Mouse (Mus musculus): ENCODE measurements at regions not wholly inside any gene's neighbourhood (a gene's known extent, or its start where the extent isn't known, plus 50 kb on each side); places are given as distances from the start of the nearest gene placed in this dataset.
"Not testable (repeated sequence)": the region's sequence is repeated elsewhere in the genome, so short reads cannot be mapped to it uniquely, and the experiment has no call there.

DNA sequence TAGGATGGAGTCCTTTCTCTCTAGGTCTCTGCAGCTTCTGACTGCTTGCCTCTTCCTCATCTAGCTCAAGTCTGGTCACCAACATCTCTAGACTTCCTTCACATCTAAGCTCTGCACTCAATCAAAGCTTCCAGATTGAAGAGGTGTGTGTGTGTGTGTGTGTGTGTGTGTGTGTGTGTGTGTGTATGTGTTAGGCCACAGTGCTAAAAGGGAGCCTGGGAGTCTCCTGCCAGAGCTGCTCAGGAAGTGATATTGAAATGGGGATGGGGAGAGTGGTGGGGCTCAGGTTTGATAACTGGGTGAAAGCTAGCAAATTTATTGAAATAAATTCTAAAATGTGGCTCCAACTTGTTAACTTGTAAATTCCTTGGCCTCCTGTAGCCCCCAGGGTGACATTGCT lies 73.3 kb downstream of the Gm31371 start:
- DNase-seq, result peak in 1 of 2 experiments; percentile 1

DNA sequence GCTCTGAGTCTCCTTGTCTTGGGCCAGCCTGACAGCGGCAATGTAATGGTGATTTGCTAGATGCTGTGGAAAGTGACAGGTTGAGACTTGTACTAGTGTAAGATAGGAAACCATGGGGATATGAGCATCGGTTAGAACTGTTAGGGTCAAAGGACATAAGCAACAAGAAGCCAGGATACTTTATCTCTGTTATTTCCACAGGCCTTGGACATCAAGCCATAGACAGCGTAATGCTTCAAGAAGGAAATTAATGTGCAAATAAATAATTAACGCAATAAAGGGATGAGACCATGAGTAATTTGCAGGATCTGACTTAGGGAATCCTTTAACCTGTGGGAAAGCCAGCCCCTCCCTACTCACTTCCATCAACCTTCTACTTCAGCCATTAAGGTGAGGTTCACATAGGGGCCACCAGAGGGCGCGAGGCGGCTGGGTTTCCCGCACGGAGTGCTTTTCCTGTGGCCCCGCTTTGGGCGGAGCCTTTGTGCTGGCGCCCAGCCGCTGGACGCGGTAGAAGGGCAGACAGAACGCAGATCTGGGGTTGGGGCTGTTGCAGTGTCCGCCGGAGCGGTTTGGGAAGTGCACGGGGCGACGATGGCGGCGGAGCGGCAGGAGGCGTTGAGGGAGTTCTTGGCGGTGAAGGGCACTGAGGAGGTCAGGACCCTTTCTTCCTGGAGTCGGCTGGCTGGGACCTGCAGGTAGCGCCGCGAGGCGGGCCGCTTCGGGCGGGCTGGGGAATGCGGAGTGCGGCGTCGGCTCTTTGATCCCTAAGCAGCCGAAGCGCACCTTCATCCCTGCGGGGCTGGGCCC lies 76.5 kb downstream of the Gm31371 start:
- peak; percentile 79 to 84 for DNase-seq

DNA sequence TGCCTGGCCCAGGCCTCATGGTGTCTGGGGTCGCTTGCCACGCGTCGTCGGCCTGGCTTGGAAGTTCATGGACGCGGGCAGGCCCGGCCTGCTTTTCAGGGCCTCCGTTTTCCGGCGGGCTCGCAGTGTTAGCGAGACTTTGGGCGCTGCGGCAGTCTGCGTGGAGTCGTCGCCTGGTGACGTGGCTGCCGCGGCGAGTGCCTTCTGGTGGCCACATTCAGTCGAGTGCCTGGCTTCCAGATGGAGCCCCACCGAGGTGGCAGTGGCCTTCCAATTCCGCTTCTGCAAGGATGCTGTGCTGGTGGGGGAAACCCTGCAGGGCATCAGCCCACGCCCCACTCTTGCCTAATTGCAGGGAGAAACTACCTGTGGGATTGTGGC lies 77.1 kb downstream of the Gm31371 start:
- not testable (repeated sequence) for DNase-seq

- DNase-seq, result peak; percentile 18 to 21
Measured at GRCm38 (mm10) chr8:20008106-20008505, 104.9 kb downstream of the Gm31371 start.

DNA sequence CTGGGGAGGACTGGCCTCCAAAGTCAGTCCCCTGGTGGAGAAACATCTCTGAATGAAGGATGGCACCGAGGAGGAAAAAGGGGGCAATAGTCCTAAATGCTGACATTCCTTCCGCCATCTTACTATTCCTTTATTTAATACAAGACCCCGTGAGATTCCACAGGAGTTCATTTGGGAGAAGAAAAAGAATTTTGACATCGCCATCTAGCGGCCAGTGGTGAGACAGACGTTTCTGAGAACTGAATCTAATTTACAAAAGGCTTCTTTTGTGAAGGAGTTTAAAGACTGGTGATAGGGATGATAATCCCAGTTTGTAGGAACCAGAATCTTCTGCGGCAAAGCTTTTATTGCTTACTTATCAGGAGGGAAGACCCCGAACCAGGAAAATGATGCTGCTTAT lies 107.8 kb downstream of the Gm31371 start:
- DNase-seq, result peak; percentile 12 to 21

GRCm38 (mm10) chr8:20013278-20013677 lies 110.1 kb downstream of the Gm31371 start:
- peak; percentile 28 to 45 for DNase-seq

DNA sequence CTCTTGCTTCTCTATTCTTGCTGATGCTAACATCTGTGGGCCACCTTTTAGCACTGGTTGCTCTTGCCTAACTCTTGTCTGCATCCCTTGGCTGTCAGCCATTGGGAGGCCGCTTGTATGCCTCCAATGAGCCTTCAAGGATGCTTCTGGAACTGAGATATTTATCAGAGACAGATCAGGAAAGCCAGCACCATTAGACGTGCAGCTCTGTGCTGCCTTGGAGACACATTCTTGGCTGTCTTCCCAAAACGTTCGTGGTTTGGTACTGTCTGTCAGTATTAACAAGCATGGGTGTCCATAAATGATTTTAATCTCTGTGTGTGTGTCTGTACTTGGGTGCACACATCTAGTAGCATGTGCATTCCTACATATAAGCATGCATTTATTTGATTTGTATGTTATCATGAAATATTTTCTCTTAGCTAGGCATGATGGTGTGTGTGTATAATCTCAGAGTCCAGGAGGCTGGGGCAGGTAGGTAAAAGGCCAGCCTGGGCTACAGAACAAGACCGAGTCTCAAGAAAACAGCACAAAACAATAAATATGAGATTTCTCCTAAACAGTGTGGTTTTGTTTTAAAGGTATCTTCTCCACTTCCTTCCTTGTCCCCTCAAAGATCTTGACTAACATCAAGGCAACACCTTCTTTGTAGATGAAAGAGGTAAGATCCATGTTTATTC lies 111.4 kb downstream of the Gm31371 start:
- DNase-seq, result peak in 1 of 2 experiments; percentile 1

- DNase-seq, result not testable (repeated sequence)
Measured at GRCm38 (mm10) chr8:20015411-20016081, 112.4 kb downstream of the Gm31371 start.

DNA sequence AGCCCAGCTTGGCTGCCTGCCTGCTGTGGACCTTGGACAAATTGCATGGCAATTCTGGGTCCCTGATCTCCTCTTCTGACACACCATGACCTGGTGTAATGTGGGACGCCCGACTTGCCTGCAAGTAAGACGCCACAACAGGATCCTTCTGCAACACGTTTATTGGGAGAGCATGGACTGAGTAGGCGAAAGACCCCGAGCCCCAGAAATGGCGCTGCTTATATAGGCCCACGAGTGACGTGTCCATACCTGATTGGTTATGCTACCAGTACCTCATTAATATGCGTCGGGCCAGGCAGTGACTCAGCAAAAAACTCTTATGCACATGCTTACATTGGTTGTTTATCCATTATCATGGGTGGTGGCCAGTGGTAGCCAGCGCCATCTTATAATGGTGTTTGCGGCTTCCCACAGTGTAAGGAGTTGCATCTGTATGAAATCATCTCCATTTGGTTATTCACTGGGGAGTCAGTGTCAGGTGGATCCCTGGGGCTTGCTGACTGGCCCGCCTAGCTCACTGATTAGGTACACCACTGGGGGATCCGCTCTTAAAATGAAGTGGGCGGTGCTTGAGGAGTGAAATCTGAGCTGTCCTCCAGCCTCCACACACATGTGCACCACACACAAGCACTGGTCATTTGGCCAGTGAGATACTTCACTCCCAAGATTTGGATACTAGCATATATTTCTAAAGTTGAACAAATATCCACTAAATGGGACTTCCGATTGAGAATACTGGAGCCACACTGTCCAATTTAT lies 113.1 kb downstream of the Gm31371 start:
- DNase-seq, result peak; percentile 21 to 30

DNA sequence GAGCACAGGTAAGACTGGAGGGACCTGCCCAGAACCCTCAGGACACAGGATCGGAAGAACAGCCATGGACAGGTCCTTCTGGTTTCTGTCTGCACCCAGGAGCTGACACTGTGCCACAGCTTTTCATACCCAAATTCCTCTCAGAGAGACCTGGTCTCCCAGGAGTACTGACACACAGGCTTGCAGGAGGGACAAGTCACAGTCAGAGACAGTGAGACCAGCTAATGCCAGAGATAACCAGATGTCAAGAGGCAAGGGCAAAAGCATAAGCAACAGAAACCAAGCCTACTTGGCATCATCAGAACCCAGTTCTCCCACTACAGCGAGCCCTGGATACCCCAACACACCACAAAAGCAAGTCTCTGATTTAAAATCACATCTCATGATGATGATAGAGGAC lies 122.3 kb downstream of the Gm31371 start:
- DNase-seq, result not testable (repeated sequence)

DNA sequence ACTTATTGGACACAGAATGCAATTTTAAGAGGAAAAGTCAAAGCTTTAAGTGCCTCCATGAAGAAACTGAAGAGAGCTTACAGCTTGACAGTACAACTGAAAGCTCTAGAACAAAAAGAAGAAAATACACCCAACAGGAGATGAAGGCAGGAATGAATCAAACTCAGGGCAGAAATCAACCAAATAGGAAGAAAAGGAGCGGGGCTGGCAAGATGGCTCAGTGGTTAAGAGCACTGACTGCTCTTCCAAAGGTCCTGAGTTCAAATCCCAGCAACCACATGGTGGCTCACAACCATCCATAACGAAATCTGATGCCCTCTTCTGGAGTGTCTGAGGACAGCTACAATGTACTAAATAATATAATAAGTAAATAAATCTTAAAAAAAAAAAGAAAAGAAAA lies 124.8 kb downstream of the Gm31371 start:
- peak; percentile 14 to 17 for DNase-seq

DNA sequence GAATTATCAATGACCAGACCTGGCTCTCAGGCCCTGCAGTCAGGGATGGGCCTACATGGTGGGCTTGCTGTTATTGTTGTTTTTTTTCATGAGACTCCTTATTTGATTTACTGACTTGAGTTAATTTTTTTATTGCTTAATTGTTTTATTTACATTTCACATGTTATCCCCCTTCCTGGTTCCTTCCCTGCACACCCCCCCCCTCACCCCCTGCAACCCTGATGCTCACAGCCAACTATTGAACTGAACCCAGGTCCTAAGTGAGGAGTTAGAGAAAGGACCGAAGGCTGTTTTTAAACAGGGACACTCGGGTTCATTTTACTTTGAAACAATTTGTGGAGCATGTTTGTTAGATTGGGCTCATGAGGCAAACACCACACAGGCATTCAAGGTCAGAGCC lies 126.9 kb downstream of the Gm31371 start:
- peak; percentile 16 to 32 for DNase-seq

DNA sequence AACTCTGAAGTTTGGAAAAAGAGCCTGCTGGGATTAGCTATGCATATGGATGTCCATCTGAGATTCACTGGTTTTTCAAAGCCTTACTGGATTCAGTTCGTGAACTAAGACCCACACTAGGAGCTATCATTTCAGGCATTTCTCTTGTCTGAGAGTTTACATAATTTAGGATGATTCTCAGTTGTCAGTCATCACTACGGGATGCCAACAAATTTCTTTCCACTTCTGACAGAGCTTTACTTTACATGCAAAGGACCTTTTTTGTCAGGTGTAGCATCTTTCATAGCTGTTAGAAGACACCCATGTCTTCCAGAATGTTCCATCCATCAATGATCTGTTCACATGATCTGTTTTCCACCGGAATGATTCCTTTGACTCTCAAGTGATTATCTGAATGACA lies 154.4 kb downstream of the Gm31371 start:
- DNase-seq, result not testable (repeated sequence)

DNA sequence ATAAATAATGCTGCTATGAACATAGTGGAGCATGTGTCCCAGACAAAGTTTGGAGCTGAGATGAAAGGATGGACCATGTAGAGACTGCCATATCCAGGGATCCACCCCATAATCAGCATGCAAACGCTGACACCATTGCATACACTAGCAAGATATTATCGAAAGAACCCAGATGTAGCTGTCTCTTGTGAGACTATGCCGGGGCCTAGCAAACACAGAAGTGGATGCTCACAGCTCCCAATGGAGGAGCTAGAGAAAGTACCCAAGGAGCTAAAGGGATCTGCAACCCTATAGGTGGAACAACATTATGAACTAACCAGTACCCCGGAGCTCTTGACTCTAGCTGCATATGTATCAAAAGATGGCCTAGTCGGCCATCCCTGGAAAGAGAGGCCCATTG lies 194.9 kb downstream of the Gm31371 start:
- not testable (repeated sequence) for DNase-seq

- not testable (repeated sequence) for DNase-seq
Measured at GRCm38 (mm10) chr8:20100241-20100640, 197.0 kb downstream of the Gm31371 start.

DNA sequence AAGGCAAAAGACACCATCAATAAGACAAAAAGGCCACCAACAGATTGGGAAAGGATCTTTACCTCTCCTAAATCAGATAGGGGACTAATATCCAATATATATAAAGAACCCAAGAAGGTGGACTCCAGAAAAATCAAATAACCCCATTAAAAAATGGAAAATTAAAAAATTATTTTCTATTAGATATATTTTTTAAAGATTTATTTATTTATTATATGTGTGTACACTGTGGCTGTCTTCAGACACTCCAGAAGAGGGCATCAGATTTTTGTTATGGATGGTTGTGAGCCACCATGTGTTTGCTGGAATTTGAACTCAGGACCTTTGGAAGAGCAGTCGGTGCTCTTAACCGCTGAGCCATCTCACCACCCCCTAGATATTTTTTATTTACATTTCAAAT lies 199.2 kb downstream of the Gm31371 start:
- not testable (repeated sequence) for DNase-seq

DNA sequence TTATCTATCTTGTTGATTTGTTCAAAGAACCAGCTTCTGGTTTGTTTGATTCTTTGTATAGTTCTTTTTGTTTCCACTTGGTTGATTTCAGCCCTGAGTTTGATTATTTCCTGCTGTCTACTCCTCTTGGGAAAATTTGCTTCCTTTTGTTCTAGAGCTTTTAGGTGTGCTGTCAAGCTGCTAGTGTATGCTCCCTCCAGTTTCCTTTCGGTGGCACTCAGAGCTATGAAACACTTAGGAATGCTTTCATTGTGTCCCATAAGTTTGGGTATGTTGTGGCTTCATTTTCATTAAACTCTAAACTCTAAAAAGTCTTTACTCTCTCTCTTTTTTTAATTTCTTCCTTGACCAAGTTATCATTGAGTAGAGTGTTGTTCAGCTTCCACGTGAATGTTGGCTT lies 204.0 kb downstream of the Gm31371 start:
- not testable (repeated sequence) for DNase-seq

DNA sequence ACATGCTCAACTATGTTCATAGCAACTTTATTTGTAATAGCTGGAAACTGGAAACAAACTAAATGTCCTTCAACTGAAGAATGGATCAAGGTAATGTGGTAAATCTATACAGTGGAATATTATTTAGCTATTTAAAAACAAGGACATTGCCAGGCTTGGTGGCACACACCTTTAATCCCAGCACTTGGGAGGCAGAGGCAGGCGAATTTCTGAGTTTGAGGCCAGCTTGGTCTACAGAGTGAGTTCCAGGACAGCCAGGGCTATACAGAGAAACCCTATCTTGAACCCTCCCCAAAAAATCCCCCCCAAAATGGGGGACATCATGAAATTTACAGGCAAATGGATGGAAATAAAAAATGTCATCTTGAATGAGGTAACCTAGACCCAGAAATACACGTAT lies 213.6 kb downstream of the Gm31371 start:
- DNase-seq, result not testable (repeated sequence)

DNA sequence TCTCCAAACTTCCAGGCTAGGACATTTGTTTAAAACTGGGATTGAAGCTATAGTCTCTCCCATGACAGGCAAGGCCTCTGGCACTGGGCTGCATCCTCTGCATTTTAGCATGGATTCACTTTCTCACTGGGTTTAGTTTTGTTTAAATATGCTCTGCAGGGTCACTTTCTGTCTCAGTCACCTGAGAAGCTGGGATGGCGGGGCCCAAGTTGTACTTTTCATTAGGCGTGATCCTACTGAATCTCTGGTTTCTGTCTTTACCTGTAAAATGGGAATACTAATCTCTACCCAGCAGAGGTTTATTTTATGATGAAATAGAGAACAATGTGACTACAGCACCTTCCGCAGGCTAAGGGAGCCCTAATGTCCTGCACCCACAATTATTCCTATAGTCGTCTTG lies 216.4 kb downstream of the Gm31371 start:
- not testable (repeated sequence) for DNase-seq

- not testable (repeated sequence) for DNase-seq
Measured at GRCm38 (mm10) chr8:20120186-20120585, 217.0 kb downstream of the Gm31371 start.

GRCm38 (mm10) chr8:20121391-20121909 lies 218.3 kb downstream of the Gm31371 start:
- DNase-seq, result peak in 1 of 2 experiments; percentile 6
